Mouse (Mus musculus) midbrain, embryonic 16.5 days (tissue): Measurements from ENCODE around the gene Gpr153. TPM values are rescaled to one million over a fixed set of nuclear protein-coding genes. Genes with fewer than 3 reads are reported as not detected.
A peak's percentile ranks its signal among the peaks of the same experiment; 100 is the strongest.

Source experiments
- ATAC-seq: fragments of 200-750 bp; cut with Nextera tagmentation; 2 replicates; pipeline ENCODE4 v1.8.0; 2017; ENCODE audit warnings: moderate TSS enrichment
- H3K27ac ChIP-seq: fragments of 300-500 bp; sonication (generic); 2 replicates; pipeline ENCODE4 v1.5.1; 2014; ENCODE audit warnings: mild to moderate bottlenecking, low read length, mixed read lengths
- H3K27me3 ChIP-seq: fragments of 300-500 bp; sonication (generic); 2 replicates; pipeline ENCODE4 v1.6.1; 2014; ENCODE audit warnings: low read depth, low read length, mixed read lengths; ENCODE audit not compliant: control insufficient read depth, insufficient read depth
- H3K36me3 ChIP-seq: fragments of 300-500 bp; sonication (generic); 2 replicates; pipeline ENCODE4 v1.6.1; 2014; ENCODE audit warnings: mild to moderate bottlenecking, low read length, moderate library complexity, mixed read lengths; ENCODE audit not compliant: control insufficient read depth, insufficient read depth
- H3K4me1 ChIP-seq: fragments of 300-500 bp; sonication (generic); 2 replicates; pipeline ENCODE4 v1.6.1; 2014; ENCODE audit warnings: mild to moderate bottlenecking, low read length, mixed read lengths; ENCODE audit not compliant: control insufficient read depth, insufficient read depth
- H3K4me2 ChIP-seq: fragments of 300-500 bp; sonication (generic); 2 replicates; pipeline ENCODE4 v1.6.1; 2014; ENCODE audit warnings: mild to moderate bottlenecking, low read length, mixed read lengths
- H3K4me3 ChIP-seq: fragments of 300-500 bp; sonication (generic); 2 replicates; pipeline ENCODE4 v1.5.1; 2014; ENCODE audit warnings: low read depth, mild to moderate bottlenecking, low read length, moderate library complexity, mixed read lengths
- H3K9ac ChIP-seq: fragments of 300-500 bp; sonication (generic); 2 replicates; pipeline ENCODE4 v1.6.1; 2014; ENCODE audit warnings: low read depth, low read length, mixed read lengths
- H3K9me3 ChIP-seq: fragments of 300-500 bp; sonication (generic); replicated peaks from 2 replicates; pipeline ENCODE4 v1.6.1; 2014; ENCODE audit warnings: mild to moderate bottlenecking, low read length, mixed read lengths; ENCODE audit not compliant: control insufficient read depth, poor library complexity, severe bottlenecking
- whole genome bisulfite sequencing: fragments of 180-500 bp; shearing (Covaris S2); extraction: QIAGEN DNeasy Blood & Tissue Kit; methylation state at CpG from one replicate; pipeline ENCODE4 v1.1.7; 2014; 5-methylcytosine and 5-hydroxymethylcytosine counted together
- polyA plus RNA-seq: library from polyadenylated mRNA; unstranded; fragments of >200 nt; fragmentation: Nextera tagmentation; extraction: Ambion mirVana; gene quantifications from 2 replicates; pipeline ENCODE4 v1.2.1, GENCODE M21; 2015

Gene Gpr153
- polyA plus RNA-seq, 1 experiment from 2014 or later, result 16.2 TPM

DNA sequence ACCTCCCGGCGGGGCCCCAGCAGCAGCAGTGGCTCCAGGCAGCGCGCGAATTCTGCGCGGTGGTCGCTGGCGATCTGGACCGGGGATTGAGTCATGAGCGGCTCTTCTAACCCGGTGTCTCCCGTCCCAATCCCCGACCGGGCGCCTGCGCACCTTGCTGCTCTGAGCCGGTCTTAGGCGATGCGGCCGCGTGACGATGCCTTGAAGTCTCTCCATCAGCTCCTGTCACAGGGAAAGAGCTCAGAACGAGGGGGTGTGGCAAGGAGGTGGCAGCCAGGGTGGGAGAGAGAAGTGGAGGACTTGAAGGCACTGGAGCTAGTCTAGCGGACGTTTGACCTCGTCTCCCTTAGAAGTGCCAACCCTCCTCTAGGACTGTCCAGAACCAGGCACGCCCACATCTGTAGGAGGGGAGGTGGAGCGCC, 39.2 kb downstream of the Gpr153 start:
- peak; percentile 71 for ATAC-seq
- Histone ChIP-seq H3K9ac (peak overlapping the region; percentile 69), H3K4me1 (peaks cover 20% of the 10 kb centered on the region), H3K9me3 (no peaks in the 10 kb centered on the region), H3K27me3 (peaks cover 72% of the 10 kb centered on the region), H3K4me2 (peak overlapping the region; percentile 79), H3K4me3 (peak overlapping the region; percentile 48), H3K36me3 (no peaks in the 10 kb centered on the region), H3K27ac (no peak overlapping the region)
- WGBS, result 1% methylated on average over 29 of the region's 29 CpGs

DNA sequence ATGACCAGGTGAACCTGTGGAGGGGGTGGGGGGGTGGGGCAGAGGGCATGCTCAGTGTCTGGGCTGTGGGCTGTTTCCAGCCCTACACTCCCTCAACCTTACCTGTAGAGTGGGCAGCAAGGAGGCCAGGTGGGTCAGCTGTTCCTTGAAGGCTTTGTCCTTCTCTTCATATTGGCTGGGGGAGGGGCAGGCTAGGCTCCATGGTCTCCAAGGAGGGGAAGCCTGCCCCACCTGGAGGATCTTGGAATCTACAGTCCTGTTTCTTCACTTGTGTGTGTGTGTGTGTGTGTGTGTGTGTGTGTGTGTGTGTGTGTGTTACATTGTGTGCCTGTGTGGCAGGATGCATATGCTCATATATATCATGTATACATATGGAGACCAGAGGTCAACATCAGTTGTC, 39.9 kb downstream of the Gpr153 start:
- H3K27ac ChIP-seq, result no peak overlapping the region
- peak; percentile 56 for ATAC-seq
- H3K4me2 ChIP-seq, result peak overlapping the region; percentile 79
- peaks cover 26% of the 10 kb centered on the region for H3K4me1 ChIP-seq
- H3K9me3 ChIP-seq, result no peaks in the 10 kb centered on the region
- no peaks in the 10 kb centered on the region for H3K36me3 ChIP-seq
- peak overlapping the region; percentile 69 for H3K9ac ChIP-seq
- peak overlapping the region; percentile 48 for H3K4me3 ChIP-seq
- H3K27me3 ChIP-seq, result peaks cover 77% of the 10 kb centered on the region

DNA sequence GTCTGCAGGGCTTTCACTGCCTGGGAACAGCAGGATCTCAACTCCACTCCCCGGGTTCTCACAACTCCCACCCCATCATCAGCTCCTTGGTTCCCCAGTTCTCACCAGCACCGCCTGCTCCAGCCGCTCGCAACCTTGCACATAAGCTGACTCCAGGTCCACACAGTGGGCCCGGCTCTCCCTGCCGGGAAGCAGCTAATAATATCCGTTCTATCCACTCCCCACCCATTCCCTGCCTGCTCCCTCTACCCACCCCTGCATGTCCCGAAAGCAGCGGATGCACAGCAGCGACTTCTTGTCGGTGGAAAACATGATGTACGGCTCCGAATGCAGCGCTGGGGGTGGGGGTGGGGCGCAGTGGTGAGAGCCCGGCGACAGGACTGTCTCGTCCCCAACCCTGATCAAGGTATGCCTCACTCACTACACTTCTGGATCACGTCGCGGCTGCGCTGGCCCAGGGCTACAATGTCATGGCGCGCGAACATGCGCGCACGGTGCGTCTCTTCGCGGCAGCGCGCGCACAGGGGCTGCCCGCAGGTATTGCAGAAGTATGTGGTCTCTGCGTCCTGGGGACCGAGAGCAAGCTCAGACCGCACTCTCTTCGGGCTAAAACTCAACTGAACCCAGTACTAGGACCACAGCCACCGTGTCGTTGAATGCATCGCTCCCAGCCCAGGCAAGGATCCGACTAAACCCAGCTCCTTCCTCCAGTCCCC, 41.6 kb downstream of the Gpr153 start:
- Histone ChIP-seq H3K4me3 (peak overlapping the region; percentile 32), H3K27me3 (peaks cover 76% of the 10 kb centered on the region), H3K4me2 (peak overlapping the region; percentile 50), H3K4me1 (peaks cover 26% of the 10 kb centered on the region), H3K27ac (no peak overlapping the region), H3K36me3 (no peaks in the 10 kb centered on the region), H3K9ac (0 out of 2 replicates have a peak overlapping the region, but pooled peaks have one; percentile 14), H3K9me3 (no peaks in the 10 kb centered on the region)
- under 1% methylated on average over 43 of the region's 43 CpGs for WGBS
- ATAC-seq, result no peak

DNA sequence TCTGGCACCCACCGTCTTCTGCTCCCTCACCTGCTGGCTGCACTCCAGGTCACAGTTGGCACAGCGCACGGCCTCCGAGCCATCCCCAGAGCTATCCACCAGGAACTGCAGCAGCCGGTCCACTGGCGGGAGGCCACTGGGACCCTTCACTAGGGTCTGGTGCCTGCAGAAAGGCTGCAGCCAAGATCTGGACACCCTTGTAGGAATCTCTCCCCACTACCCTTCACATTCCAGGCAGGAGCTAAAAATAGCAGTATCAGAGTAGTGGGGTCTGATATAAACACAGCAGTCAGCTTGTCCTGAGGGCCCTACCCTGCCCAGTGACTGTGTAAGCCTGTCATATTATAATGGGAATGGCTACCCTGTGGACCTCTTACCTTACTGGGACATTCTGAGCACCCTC, 43.6 kb downstream of the Gpr153 start:
- ATAC-seq, result no peak
- Histone ChIP-seq H3K27ac (no peak overlapping the region), H3K9me3 (no peaks in the 10 kb centered on the region), H3K36me3 (no peaks in the 10 kb centered on the region), H3K4me1 (peaks cover 21% of the 10 kb centered on the region), H3K9ac (no peak overlapping the region), H3K27me3 (peaks cover 56% of the 10 kb centered on the region), H3K4me3 (no peak overlapping the region), H3K4me2 (no peak overlapping the region)
- WGBS, result 81% methylated on average over 6 of the region's 6 CpGs

DNA sequence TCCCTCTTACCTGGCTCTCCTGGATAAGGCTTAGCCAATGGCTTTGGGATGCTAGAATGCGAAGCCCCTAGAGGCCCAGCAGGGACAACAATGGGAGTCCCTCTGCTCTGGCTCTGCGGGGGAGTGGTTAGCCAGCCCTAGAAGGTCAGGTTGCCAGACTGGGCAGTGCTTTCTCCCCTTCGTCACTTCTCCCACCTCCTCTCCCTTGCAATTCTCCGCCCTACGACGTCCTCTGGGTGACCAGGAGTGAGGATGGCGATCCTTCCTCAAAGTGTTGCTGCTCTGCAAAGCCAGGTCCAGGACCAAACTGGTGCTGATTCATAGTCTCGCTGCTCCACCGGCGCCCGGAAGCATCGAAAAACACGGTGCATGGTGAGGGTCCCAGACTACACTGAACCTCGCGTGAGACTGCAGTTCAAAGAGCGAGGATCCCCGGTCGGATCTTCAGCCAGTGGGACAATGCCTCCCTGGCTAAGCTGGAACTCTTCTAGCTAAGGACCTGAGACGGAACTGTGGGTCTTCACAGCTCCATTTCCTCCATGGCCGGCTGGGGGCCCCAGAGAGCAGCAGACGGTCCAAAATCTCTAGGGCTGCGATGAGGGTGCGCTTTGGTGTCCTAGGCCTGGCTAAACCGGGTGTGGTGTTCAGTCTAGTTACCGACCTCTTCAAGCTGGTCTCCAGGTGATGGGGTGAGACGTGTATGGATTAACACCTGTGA, 44.6 kb downstream of the Gpr153 start, which contains the start of gene Rnf207:
Rnf207 (minus strand) TSS at position 477 of the 718 bp plus-strand sequence.
- H3K9ac ChIP-seq, result peak within 1 kb of the TSS; percentile 52
- WGBS, result 4% methylated on average over 26 of the region's 26 CpGs
- H3K27me3 ChIP-seq, result peaks cover 53% of the 10 kb centered on the region
- no peaks in the 10 kb centered on the region for H3K36me3 ChIP-seq
- H3K4me3 ChIP-seq, result no peak within 1 kb of the TSS
- peak within 1 kb of the TSS; percentile 29; the same call in 1 of the 2 replicates for H3K4me2 ChIP-seq
- H3K27ac ChIP-seq, result no peak within 1 kb of the TSS
- peaks cover 12% of the 10 kb centered on the region for H3K4me1 ChIP-seq
- ATAC-seq, result no peak
- no peaks in the 10 kb centered on the region for H3K9me3 ChIP-seq

DNA sequence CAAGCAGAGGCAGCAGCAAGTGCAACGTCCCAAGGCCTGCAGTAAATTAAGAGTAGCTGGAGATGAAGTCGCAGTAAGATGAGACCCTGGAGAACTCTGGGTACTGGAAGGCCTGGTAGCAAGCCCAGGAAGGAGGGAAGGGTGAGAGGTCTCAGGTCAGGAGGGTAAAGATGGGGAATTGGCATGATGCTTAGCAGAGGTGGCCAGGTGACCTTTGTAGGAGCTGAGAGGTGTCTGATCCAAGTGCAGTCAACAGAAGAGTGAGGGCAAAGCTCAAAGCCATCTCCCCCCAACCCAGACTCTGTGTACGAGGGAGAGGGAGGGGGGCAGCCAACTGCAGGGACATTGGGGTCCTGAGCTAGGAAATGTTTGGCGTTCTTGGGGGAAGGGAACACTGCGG, 47.4 kb downstream of the Gpr153 start:
- Histone ChIP-seq H3K4me1 (peaks cover 6% of the 10 kb centered on the region), H3K9ac (no peak overlapping the region), H3K27ac (no peak overlapping the region), H3K27me3 (peaks cover 26% of the 10 kb centered on the region), H3K9me3 (no peaks in the 10 kb centered on the region), H3K4me2 (no peak overlapping the region), H3K4me3 (no peak overlapping the region), H3K36me3 (no peaks in the 10 kb centered on the region)
- no peak for ATAC-seq
- 52% methylated on average over 5 of the region's 5 CpGs for WGBS

DNA sequence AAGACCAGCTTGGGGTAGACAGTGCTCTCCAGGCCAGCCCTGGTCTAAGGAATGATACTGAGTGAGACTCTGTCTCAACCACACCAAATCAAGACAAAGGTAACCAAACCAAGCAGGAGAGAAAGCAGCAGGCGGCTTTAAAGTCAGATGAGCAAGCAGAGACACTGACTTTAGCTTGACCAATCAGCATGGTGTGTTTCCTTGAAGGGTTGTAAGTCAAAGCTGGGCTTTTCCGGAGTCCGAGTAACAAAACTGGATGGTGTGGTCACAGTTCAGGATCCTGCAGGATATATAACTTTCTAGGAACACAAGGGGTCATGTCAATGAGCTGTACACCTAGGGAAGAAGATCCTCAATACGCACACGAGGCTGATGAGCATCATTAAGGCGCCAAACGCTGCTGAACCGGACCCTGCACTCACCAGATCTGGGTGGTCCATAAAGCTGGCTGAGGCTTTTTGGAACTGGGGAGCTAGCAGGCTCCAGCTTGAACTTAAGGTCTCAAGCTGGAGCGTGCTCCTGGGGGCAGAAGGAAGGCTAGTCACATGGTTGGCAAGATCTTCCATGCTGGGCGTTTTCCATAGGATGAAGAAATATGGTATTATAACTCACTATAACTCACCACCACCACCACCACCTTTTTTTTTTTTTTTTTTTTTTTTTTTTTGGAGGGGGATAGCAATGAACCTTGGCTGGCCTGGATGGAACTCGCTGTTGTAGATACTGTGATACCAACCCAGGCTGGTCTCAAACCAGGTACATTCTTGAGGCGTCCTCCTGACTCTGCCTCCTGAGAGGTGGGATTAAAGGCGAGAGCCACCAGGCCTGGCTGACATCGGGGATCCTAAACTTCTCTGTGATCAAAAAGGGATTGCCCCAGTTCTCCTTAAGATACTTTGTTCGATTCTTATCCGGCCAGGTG, 50.9 kb downstream of the Gpr153 start:
- ATAC-seq, result peak; percentile 33; the same call in 1 of the 2 replicates
- peak overlapping the region; percentile 40 for H3K4me2 ChIP-seq
- H3K4me1 ChIP-seq, result peaks cover 14% of the 10 kb centered on the region
- H3K9ac ChIP-seq, result no peak overlapping the region
- 55% methylated on average over 16 of the region's 16 CpGs for WGBS
- H3K4me3 ChIP-seq, result peak overlapping the region; percentile 80
- H3K27ac ChIP-seq, result no peak overlapping the region
- no peaks in the 10 kb centered on the region for H3K9me3 ChIP-seq
- H3K36me3 ChIP-seq, result peaks cover 1% of the 10 kb centered on the region; the same call in 1 of the 2 replicates
- no peaks in the 10 kb centered on the region for H3K27me3 ChIP-seq

DNA sequence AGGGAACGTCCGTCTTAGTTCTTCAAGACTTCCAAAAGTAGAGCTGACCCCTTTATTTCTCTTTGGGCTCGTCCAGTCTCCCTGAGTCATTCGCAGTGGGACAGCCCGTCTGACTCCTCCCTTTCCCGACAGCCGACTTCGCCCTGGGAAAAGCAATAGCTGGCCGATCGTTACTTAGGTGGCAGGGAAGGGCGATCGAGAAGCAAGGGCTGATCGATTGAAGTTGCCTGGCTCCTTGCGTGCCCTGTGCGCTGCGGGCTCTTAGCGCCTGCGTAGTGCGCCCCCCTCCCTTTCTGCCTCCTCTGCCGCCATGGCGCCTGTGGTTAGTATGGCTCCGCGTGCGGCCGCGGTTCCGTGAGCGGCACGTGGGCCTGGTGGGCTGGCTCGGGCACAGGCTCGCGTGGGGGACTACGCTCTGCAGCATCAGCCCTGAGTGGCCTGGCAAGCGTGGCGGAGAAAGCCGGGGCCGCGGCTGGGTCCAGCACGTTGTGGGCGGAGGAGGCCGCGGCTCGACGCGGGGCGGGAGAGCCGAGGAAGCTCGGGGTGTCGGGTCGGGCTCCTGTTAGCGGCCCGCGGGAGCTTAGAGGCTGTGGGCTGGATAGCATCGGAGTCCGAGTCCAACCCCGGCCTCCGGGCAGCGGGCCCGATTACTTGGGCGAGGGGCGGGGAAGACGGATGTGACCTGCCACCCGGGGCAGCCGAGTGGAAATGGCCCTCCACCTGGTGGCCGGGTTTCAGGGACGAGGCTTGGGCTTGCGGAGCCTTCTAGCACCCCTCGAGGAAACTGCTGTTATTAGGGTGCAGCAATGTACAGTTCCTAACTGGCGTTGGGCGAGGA, 51.8 kb downstream of the Gpr153 start, which contains the start of gene Rpl22:
Rpl22 (plus strand) TSS at position 169 of the 838 bp plus-strand sequence.
- Histone ChIP-seq H3K4me1 (peaks cover 14% of the 10 kb centered on the region), H3K36me3 (peaks cover 7% of the 10 kb centered on the region; the same call in 1 of the 2 replicates), H3K4me2 (peak within 1 kb of the TSS; percentile 72), H3K27me3 (no peaks in the 10 kb centered on the region), H3K9me3 (no peaks in the 10 kb centered on the region), H3K4me3 (peak within 1 kb of the TSS; percentile 80), H3K27ac (peak within 1 kb of the TSS; percentile 70), H3K9ac (peak within 1 kb of the TSS; percentile 89)
- WGBS, result under 1% methylated on average over 67 of the region's 70 CpGs
- peak; percentile 97 for ATAC-seq
